Mouse (Mus musculus) MEL (cell line): ENCODE measurements around the gene Gm4553.

Experiments
- BHLHE40 ChIP-seq: IDR thresholded peaks from 2 replicates; pipeline ENCODE4 v1.6.1; 2012; ENCODE audit warnings: low read depth, mild to moderate bottlenecking, inconsistent platforms, low read length, improper control_type of control experiment, borderline replicate concordance
- EP300 ChIP-seq, 2 experiments: IDR thresholded peaks; 2 replicates each; pipeline ENCODE4 v1.6.1; 2011; ENCODE audit warnings: improper control_type of control experiment in 2 of 2, low read length in 2 of 2, low read depth in 1 of 2, mild to moderate bottlenecking in 1 of 2
- POLR2A ChIP-seq, 2 experiments: IDR thresholded peaks; 2 replicates each; pipeline ENCODE4 v1.6.1; 2011 to 2012; ENCODE audit warnings: low read length in 2 of 2, mild to moderate bottlenecking in 2 of 2, control low read depth in 1 of 2, improper control_type of control experiment in 1 of 2, low read depth in 1 of 2, moderate library complexity in 1 of 2; ENCODE audit not compliant: control insufficient read depth in 1 of 2, insufficient read depth in 1 of 2, poor library complexity in 1 of 2

GRCm38 (mm10) chr7:142140696-142141095, 24.8 kb downstream of the Gm4553 start:
- TF ChIP-seq POLR2A (IDR thresholded peaks at IDR 0.05; ENCODE audit: control insufficient read depth in 1 of 2, insufficient read depth in 1 of 2, low read depth in 1 of 2, low read length in 2 of 2, poor library complexity in 1 of 2) = no peak
- TF ChIP-seq EP300 (IDR thresholded peaks at IDR 0.05; ENCODE audit: low read depth in 1 of 2, low read length in 2 of 2) = no peak
- no peak for TF ChIP-seq BHLHE40
